Mouse (Mus musculus) stomach, embryonic 16.5 days (tissue): Measurements from ENCODE around the gene Crybb3. TPM values are rescaled to one million over a fixed set of nuclear protein-coding genes. Genes with fewer than 3 reads are reported as not detected.

ENCODE experiments used
- ATAC-seq: fragments of 200-750 bp; cut with Nextera tagmentation; 2 replicates; pipeline ENCODE4 v1.8.0; 2017; ENCODE audit warnings: moderate number of reproducible peaks, moderate TSS enrichment; ENCODE audit not compliant: insufficient read depth, low FRiP score
- H3K27ac ChIP-seq: fragments of 300-500 bp; sonication (generic); 2 replicates; pipeline ENCODE4 v1.5.1; 2014; ENCODE audit warnings: low read length
- H3K27me3 ChIP-seq: fragments of 300-500 bp; sonication (generic); 2 replicates; pipeline ENCODE4 v1.6.1; 2014; ENCODE audit warnings: low read length, control low read depth, mixed read lengths; ENCODE audit not compliant: control insufficient read depth, insufficient read depth
- H3K36me3 ChIP-seq: fragments of 300-500 bp; sonication (generic); 2 replicates; pipeline ENCODE4 v1.6.1; 2014; ENCODE audit warnings: low read length; ENCODE audit not compliant: control insufficient read depth, insufficient read depth
- H3K4me1 ChIP-seq: fragments of 300-500 bp; sonication (generic); 2 replicates; pipeline ENCODE4 v1.6.1; 2014; ENCODE audit warnings: low read length, control low read depth, mixed read lengths; ENCODE audit not compliant: control insufficient read depth, insufficient read depth
- H3K4me2 ChIP-seq: fragments of 300-500 bp; sonication (generic); 2 replicates; pipeline ENCODE4 v1.6.1; 2014; ENCODE audit warnings: low read depth, low read length, mixed read lengths
- H3K4me3 ChIP-seq: fragments of 300-500 bp; sonication (generic); replicated peaks from 2 replicates; pipeline ENCODE4 v1.5.1; 2014; ENCODE audit warnings: mild to moderate bottlenecking, low read length
- H3K9ac ChIP-seq: fragments of 300-500 bp; sonication (generic); 2 replicates; pipeline ENCODE4 v1.6.1; 2014; ENCODE audit warnings: low read length
- H3K9me3 ChIP-seq: fragments of 300-500 bp; sonication (generic); replicated peaks from 2 replicates; pipeline ENCODE4 v1.6.1; 2016; ENCODE audit warnings: low read length, control low read depth; ENCODE audit not compliant: control insufficient read depth
- WGBS: fragments of 180-500 bp; shearing (Covaris S2); extraction: QIAGEN DNeasy Blood & Tissue Kit; methylation state at CpG from one replicate; pipeline ENCODE4 v1.1.7; 2014; 5-methylcytosine and 5-hydroxymethylcytosine counted together
- polyA plus RNA-seq: library from polyadenylated mRNA; unstranded; fragments of >200 nt; fragmentation: Nextera tagmentation; extraction: Ambion mirVana; gene quantifications from 2 replicates; pipeline ENCODE4 v1.2.1, GENCODE M21; 2015

The Crybb3 gene
- polyA plus RNA-seq, 1 experiment from 2014 or later, result 1.2 TPM

- no peak overlapping the region for H3K4me3 ChIP-seq
- WGBS, result 55% methylated on average over 2 of the region's 2 CpGs
- no peaks in the 10 kb centered on the region for H3K4me1 ChIP-seq
- H3K4me2 ChIP-seq, result no peak overlapping the region
- no peak overlapping the region for H3K9ac ChIP-seq
- H3K9me3 ChIP-seq, result no peaks in the 10 kb centered on the region
- ATAC-seq, result no peak
- no peaks in the 10 kb centered on the region for H3K36me3 ChIP-seq
- no peak overlapping the region for H3K27ac ChIP-seq
- H3K27me3 ChIP-seq, result no peaks in the 10 kb centered on the region
Measured at GRCm38 (mm10) chr5:113085931-113086330, 4.5 kb upstream of the Crybb3 start.

- H3K4me2 ChIP-seq, result no peak overlapping the region
- no peak overlapping the region for H3K27ac ChIP-seq
- no peaks in the 10 kb centered on the region for H3K36me3 ChIP-seq
- no peaks in the 10 kb centered on the region for H3K9me3 ChIP-seq
- no peak overlapping the region for H3K4me3 ChIP-seq
- 74% methylated on average over 2 of the region's 2 CpGs for WGBS
- ATAC-seq, result no peak
- no peaks in the 10 kb centered on the region for H3K4me1 ChIP-seq
- H3K9ac ChIP-seq, result no peak overlapping the region
- no peaks in the 10 kb centered on the region for H3K27me3 ChIP-seq
Measured at GRCm38 (mm10) chr5:113084309-113084708, 2.9 kb upstream of the Crybb3 start.

DNA sequence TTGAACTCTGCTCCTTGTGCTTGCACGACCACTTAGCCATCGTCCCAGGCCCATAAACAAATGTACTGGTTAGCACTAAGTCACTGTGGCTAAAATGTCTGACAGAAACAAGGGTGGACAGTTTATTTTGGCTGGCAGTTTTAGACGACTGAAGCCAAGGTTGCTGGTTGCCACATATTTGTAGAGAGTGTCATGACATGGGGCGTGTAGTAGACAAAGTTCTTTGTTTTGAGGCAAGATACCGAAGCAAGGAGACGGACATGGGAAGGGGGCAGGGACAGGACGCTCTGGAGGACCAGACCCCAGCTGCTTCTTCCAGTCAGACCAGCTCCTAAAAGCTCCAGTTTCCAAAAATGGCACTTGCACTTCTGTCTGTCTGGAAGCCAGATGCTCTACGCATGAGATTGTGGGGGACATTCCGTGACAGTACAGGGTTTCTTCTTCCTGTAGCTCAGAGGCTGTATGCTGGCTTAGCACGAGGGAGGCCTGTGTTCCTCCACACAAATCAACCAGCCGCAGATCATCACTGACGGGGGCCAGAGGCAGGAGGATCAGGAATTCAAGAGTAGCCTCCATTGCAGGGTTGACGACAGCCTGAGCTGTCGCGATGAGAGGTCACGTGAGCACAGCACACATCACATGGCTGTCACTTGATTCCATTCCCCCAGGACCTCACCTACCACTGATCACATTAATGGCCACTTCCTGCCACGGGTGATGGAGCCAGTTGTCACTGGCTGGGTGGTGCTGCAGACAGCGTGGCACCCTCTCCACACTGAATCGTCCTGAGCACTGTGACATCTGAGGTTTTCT, 1.2 kb upstream of the Crybb3 start:
- H3K4me3 ChIP-seq, result no peak overlapping the region
- 50% methylated on average over 19 of the region's 19 CpGs for WGBS

GRCm38 (mm10) chr5:113081020-113081419, 364 bp downstream of the Crybb3 start:
- 91% methylated on average over 9 of the region's 9 CpGs for WGBS

More for the DNA sequence above, 1.2 kb upstream of the Crybb3 start:
- Histone ChIP-seq H3K4me1 (no peaks in the 10 kb centered on the region), H3K4me2 (no peak overlapping the region), H3K9me3 (no peaks in the 10 kb centered on the region), H3K27me3 (no peaks in the 10 kb centered on the region), H3K36me3 (no peaks in the 10 kb centered on the region), H3K27ac (no peak overlapping the region), H3K9ac (no peak overlapping the region)
- ATAC-seq, result no peak

GRCm38 (mm10) chr5:113079783-113080182, 1.6 kb downstream of the Crybb3 start:
- Histone ChIP-seq H3K27me3 (no peaks in the 10 kb centered on the region), H3K9me3 (no peaks in the 10 kb centered on the region), H3K4me3 (no peak overlapping the region), H3K36me3 (no peaks in the 10 kb centered on the region), H3K4me2 (no peak overlapping the region), H3K4me1 (no peaks in the 10 kb centered on the region), H3K9ac (no peak overlapping the region), H3K27ac (no peak overlapping the region)
- 25% methylated on average over 21 of the region's 21 CpGs for WGBS
- no peak for ATAC-seq

More at GRCm38 (mm10) chr5:113081020-113081419, 364 bp downstream of the Crybb3 start:
- no peak overlapping the region for H3K4me3 ChIP-seq
- H3K4me2 ChIP-seq, result no peak overlapping the region
- H3K27me3 ChIP-seq, result no peaks in the 10 kb centered on the region
- no peaks in the 10 kb centered on the region for H3K4me1 ChIP-seq
- H3K36me3 ChIP-seq, result no peaks in the 10 kb centered on the region
- H3K27ac ChIP-seq, result no peak overlapping the region
- no peak for ATAC-seq
- H3K9ac ChIP-seq, result no peak overlapping the region
- no peaks in the 10 kb centered on the region for H3K9me3 ChIP-seq

DNA sequence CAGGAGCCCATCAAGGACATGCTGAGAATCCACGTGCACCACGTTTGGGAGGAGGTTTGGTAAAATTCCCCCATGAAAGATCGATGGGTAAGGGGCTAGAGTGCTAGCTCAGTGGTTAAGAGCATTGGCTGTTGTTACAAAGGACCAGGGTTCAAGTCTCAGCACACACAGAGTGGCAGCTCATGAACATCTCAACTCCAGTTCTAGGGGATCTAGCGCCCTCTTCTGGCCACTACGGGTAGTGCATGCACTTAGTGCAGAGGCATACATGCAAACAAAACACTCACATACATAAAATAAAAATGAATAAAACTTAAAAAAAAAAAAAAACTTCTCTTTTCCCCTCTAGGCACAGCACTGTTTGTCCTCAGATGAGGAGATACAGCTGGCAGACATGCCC, 2.7 kb downstream of the Crybb3 start:
- Histone ChIP-seq H3K36me3 (no peaks in the 10 kb centered on the region), H3K27ac (no peak overlapping the region), H3K9ac (no peak overlapping the region), H3K4me1 (no peaks in the 10 kb centered on the region), H3K27me3 (no peaks in the 10 kb centered on the region), H3K4me3 (no peak overlapping the region), H3K9me3 (no peaks in the 10 kb centered on the region), H3K4me2 (no peak overlapping the region)
- no peak for ATAC-seq
- WGBS, result 68% methylated on average over 5 of the region's 5 CpGs

DNA sequence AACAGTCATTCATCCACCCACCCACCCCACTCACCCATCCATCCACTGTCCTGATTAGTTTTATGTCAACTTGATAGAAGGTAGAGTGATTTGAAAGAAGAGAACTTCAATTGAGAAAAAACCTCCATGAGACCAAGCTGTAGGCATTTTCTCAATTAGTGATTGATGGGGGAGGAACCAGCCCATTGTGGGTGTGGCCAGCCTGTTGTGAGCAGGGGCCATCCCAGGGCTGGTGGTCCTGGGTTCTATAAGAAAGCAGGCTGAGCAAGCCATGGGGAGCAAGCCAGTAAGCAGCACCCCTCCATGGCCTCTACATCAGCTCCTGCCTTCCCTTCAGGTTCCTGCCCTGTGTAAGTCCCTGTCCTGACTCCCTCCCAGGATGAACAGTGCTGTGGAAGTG, 11.4 kb downstream of the Crybb3 start, which contains the start of gene Crybb2:
TSS of gene Crybb2 (minus strand) at position 101 of the 400 bp plus-strand sequence.
- no peak for ATAC-seq
- no peaks in the 10 kb centered on the region for H3K27me3 ChIP-seq

DNA sequence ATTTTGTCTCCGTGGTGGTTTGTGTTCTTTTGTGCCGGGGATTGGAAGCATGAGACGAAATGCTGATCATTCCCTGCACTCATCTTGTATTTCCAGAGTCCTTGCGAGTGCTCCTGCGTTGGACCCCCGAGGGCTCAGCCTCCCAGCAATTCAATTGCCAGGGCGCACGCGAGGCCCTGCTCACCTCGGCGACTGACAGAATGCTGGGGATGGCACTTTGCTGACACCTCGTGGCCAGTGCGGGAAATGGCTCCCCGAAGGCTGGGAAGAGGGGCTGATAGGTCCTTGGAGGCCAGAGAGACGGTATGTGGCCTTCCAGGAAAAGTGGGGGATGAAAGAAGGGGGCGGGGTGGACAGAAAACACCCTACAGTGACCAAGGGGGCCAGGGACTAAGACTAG, 27.1 kb downstream of the Crybb3 start:
- H3K27ac ChIP-seq, result no peak overlapping the region
- no peaks in the 10 kb centered on the region for H3K9me3 ChIP-seq
- no peak overlapping the region for H3K4me3 ChIP-seq
- no peaks in the 10 kb centered on the region for H3K36me3 ChIP-seq
- no peaks in the 10 kb centered on the region for H3K4me1 ChIP-seq
- 2% methylated on average over 16 of the region's 16 CpGs for WGBS
- no peak overlapping the region for H3K9ac ChIP-seq
- H3K27me3 ChIP-seq, result no peaks in the 10 kb centered on the region
- ATAC-seq, result peak; percentile 30; the same call in 1 of the 2 replicates
- no peak overlapping the region for H3K4me2 ChIP-seq

More for the DNA sequence above, 11.4 kb downstream of the Crybb3 start, which contains the start of gene Crybb2:
- no peaks in the 10 kb centered on the region for H3K36me3 ChIP-seq
- no peaks in the 10 kb centered on the region for H3K9me3 ChIP-seq
- H3K9ac ChIP-seq, result no peak within 1 kb of the TSS
- no peak within 1 kb of the TSS for H3K27ac ChIP-seq
- no peak within 1 kb of the TSS for H3K4me3 ChIP-seq
- no peak within 1 kb of the TSS for H3K4me2 ChIP-seq
- H3K4me1 ChIP-seq, result no peaks in the 10 kb centered on the region

- 58% methylated on average over 7 of the region's 7 CpGs for WGBS
- no peaks in the 10 kb centered on the region for H3K4me1 ChIP-seq
- no peak for ATAC-seq
- H3K27ac ChIP-seq, result no peak overlapping the region
- H3K9me3 ChIP-seq, result no peaks in the 10 kb centered on the region
- no peak overlapping the region for H3K9ac ChIP-seq
- H3K4me3 ChIP-seq, result no peak overlapping the region
- no peaks in the 10 kb centered on the region for H3K27me3 ChIP-seq
- H3K36me3 ChIP-seq, result no peaks in the 10 kb centered on the region
- no peak overlapping the region for H3K4me2 ChIP-seq
Measured at GRCm38 (mm10) chr5:113050581-113051185, 30.7 kb downstream of the Crybb3 start.
